Mouse (Mus musculus): Measurements from ENCODE around the gene Hoxd11. TPM values are rescaled to one million over a fixed set of nuclear protein-coding genes. Genes with fewer than 3 reads are reported as not detected.

Gene Hoxd11
- polyA plus RNA-seq, 1 experiment from 2014 or later, result not detected

DNA sequence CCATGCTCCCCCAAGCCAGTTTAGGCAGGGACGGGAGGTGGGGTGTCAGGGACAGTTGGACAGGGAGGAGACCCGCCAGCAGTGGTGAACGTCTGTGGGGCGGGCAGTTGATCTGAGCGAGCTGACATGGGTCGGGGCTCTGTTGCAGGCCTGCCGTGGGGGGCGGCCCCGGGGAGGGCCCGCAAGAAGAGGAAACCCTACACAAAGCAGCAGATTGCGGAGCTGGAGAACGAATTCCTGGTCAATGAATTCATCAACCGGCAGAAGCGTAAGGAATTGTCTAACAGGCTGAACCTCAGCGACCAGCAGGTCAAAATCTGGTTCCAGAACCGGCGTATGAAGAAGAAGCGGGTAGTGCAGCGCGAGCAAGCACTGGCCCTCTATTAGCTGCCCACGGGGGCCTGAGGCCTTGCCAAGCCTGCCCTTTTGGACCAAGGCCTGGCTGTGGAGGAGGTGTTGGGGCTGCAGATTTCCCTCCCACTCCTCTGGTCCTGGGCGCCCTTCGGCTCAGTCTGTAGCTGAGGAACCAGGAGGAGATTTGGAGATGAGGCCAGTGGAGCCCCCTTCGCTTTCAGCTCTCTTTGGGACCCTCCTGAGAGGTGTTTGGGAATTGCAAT lies 3.6 kb upstream of the Hoxd11 start:
- no peak overlapping the region for H3K4me3 ChIP-seq (ENCODE audit: low read depth, low read length)
- 0 out of 2 replicates have a peak, but pooled peaks cover 2% of the 10 kb centered on the region for H3K4me1 ChIP-seq (ENCODE audit: control insufficient read depth, insufficient read depth, low read length)
- H3K36me3 ChIP-seq (ENCODE audit: control insufficient read depth, insufficient read depth, low read length), result no peaks in the 10 kb centered on the region
- peaks cover 87% of the 10 kb centered on the region for H3K27me3 ChIP-seq (ENCODE audit: control insufficient read depth, insufficient read depth, low read length)
- H3K27ac ChIP-seq (ENCODE audit: low read length), result no peak overlapping the region
- H3K4me2 ChIP-seq (replicated peaks; ENCODE audit: low read depth, low read length), result no peak overlapping the region
- no peak for ATAC-seq (ENCODE audit: insufficient number of reproducible peaks, insufficient read depth, low FRiP score, low read depth)
- no peaks in the 10 kb centered on the region for H3K9me3 ChIP-seq (ENCODE audit: control insufficient read depth, low read depth, low read length)
- WGBS, result 7% methylated on average over 24 of the region's 24 CpGs
- no peak overlapping the region for H3K9ac ChIP-seq (replicated peaks; ENCODE audit: low read depth, low read length)

DNA sequence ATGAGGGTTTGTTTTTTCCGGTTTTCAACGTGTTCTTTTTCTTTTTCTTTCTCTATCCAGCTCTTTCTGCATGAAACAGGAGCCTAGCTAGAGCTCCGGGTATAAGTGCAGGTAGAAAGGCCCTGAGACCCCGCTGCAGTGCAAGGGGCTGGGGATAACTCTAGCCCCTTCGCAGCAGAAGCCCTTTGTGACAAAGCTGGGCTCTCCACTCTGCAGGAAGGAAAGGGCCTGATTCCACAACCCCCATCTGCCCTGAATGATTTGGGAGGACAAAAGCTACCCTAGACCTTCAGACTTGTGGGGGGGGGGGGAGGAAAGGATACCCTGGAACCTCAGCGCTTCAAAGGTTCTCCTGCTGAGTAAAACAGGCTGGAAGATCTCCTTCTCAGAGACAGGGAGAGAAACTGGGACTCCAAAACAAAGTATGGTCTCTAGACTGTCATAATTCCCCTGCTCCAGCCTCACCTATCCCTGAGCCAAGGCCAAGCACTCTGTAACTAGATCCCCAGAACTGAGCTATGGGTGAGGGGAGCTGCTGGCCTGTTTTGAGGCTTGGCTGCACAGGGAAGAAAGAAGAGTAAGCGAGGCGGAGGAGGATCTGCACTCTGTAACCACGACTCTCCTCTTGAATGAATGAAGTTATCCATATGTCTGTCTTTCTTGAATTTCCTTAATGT lies 2.8 kb upstream of the Hoxd11 start:
- H3K9ac ChIP-seq (replicated peaks; ENCODE audit: low read depth, low read length), result no peak overlapping the region
- ATAC-seq (ENCODE audit: insufficient number of reproducible peaks, insufficient read depth, low FRiP score, low read depth), result no peak
- 4% methylated on average over 9 of the region's 9 CpGs for WGBS
- H3K4me3 ChIP-seq (ENCODE audit: low read depth, low read length), result no peak overlapping the region
- H3K9me3 ChIP-seq (ENCODE audit: control insufficient read depth, low read depth, low read length), result no peaks in the 10 kb centered on the region
- no peak overlapping the region for H3K4me2 ChIP-seq (replicated peaks; ENCODE audit: low read depth, low read length)
- H3K27ac ChIP-seq (ENCODE audit: low read length), result no peak overlapping the region
- peaks cover 88% of the 10 kb centered on the region for H3K27me3 ChIP-seq (ENCODE audit: control insufficient read depth, insufficient read depth, low read length)
- H3K36me3 ChIP-seq (ENCODE audit: control insufficient read depth, insufficient read depth, low read length), result no peaks in the 10 kb centered on the region
- H3K4me1 ChIP-seq (ENCODE audit: control insufficient read depth, insufficient read depth, low read length), result 0 out of 2 replicates have a peak, but pooled peaks cover 2% of the 10 kb centered on the region

DNA sequence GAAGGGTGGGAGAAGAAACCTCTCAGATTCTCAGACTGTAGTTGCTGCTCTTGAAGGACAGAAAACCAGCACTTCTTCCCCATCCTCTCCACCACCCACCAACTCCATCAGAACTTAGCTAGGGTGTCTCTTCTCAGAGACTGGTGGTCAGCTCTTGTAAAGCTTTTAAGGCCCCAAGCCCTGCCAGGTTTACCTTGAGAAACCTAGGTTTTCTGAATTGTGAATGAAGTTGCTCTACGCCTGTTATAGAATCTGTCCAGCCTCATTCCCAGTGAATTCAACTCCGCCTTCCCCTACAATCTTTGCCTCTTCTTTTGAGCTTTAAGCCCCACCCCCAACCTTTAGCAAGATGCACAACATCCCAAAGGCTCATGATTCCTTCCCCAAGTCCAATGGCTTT lies 2.3 kb upstream of the Hoxd11 start:
- no peak overlapping the region for H3K4me3 ChIP-seq (ENCODE audit: low read depth, low read length)
- H3K27ac ChIP-seq (ENCODE audit: low read length), result no peak overlapping the region
- ATAC-seq (ENCODE audit: insufficient number of reproducible peaks, insufficient read depth, low FRiP score, low read depth), result no peak
- H3K4me2 ChIP-seq (replicated peaks; ENCODE audit: low read depth, low read length), result no peak overlapping the region
- H3K9me3 ChIP-seq (ENCODE audit: control insufficient read depth, low read depth, low read length), result no peaks in the 10 kb centered on the region
- WGBS, result 18% methylated on average over 2 of the region's 2 CpGs
- 0 out of 2 replicates have a peak, but pooled peaks cover 2% of the 10 kb centered on the region for H3K4me1 ChIP-seq (ENCODE audit: control insufficient read depth, insufficient read depth, low read length)
- no peaks in the 10 kb centered on the region for H3K36me3 ChIP-seq (ENCODE audit: control insufficient read depth, insufficient read depth, low read length)
- H3K9ac ChIP-seq (replicated peaks; ENCODE audit: low read depth, low read length), result no peak overlapping the region
- peaks cover 92% of the 10 kb centered on the region for H3K27me3 ChIP-seq (ENCODE audit: control insufficient read depth, insufficient read depth, low read length)

DNA sequence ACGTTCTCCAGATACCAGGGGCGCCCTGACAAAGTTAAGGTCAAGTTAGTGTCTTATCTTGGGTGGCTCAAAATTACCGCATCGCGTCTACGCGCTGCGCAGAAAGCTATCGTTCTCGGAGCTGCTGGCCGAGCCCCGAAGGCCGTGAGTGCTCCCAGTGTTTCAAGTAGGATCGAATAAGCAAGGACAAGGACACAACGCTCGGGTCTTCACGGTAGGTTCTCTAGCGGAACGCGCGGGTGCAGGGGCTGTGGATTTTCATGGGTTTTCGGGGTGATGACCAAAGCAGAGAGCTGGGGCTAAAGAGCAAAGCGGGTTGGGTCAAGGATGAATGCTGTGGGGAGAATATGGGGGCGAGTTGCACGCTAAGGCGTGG lies 227 bp downstream of the Hoxd11 start:
- Histone ChIP-seq H3K27ac (ENCODE audit: low read length) (no peak overlapping the region), H3K4me3 (ENCODE audit: low read depth, low read length) (no peak overlapping the region), H3K36me3 (ENCODE audit: control insufficient read depth, insufficient read depth, low read length) (no peaks in the 10 kb centered on the region), H3K27me3 (ENCODE audit: control insufficient read depth, insufficient read depth, low read length) (peaks cover 89% of the 10 kb centered on the region), H3K9ac (replicated peaks; ENCODE audit: low read depth, low read length) (no peak overlapping the region), H3K4me2 (replicated peaks; ENCODE audit: low read depth, low read length) (no peak overlapping the region), H3K9me3 (ENCODE audit: control insufficient read depth, low read depth, low read length) (no peaks in the 10 kb centered on the region), H3K4me1 (ENCODE audit: control insufficient read depth, insufficient read depth, low read length) (no peaks in the 10 kb centered on the region)
- ATAC-seq (ENCODE audit: insufficient number of reproducible peaks, insufficient read depth, low FRiP score, low read depth), result no peak
- under 1% methylated on average over 26 of the region's 26 CpGs for WGBS

DNA sequence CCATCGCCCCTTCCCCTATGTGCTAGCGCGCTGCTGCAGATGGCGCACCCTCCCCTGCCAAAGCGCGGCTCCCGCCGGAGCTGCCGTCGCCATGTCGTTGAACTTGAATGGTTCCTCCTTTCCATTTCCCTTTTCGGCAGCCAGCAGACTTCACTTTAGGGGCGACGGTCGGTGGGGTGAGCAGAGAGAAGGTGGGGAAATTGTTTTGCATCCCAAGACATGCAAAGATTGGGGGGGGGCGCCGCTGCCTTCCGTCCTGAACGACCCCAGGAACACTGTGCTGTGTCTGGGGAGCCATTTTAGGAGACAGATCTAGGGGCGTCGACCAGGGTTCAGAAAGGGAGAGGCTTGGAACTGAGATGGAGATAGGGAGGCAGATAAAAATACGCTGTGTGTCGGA lies 623 bp downstream of the Hoxd11 start:
- H3K36me3 ChIP-seq (ENCODE audit: control insufficient read depth, insufficient read depth, low read length), result no peaks in the 10 kb centered on the region
- ATAC-seq (ENCODE audit: insufficient number of reproducible peaks, insufficient read depth, low FRiP score, low read depth), result no peak
- no peak overlapping the region for H3K27ac ChIP-seq (ENCODE audit: low read length)
- no peak overlapping the region for H3K4me2 ChIP-seq (replicated peaks; ENCODE audit: low read depth, low read length)
- H3K27me3 ChIP-seq (ENCODE audit: control insufficient read depth, insufficient read depth, low read length), result peaks cover 89% of the 10 kb centered on the region
- no peaks in the 10 kb centered on the region for H3K9me3 ChIP-seq (ENCODE audit: control insufficient read depth, low read depth, low read length)
- no peaks in the 10 kb centered on the region for H3K4me1 ChIP-seq (ENCODE audit: control insufficient read depth, insufficient read depth, low read length)
- no peak overlapping the region for H3K4me3 ChIP-seq (ENCODE audit: low read depth, low read length)
- 1% methylated on average over 23 of the region's 23 CpGs for WGBS
- H3K9ac ChIP-seq (replicated peaks; ENCODE audit: low read depth, low read length), result no peak overlapping the region

DNA sequence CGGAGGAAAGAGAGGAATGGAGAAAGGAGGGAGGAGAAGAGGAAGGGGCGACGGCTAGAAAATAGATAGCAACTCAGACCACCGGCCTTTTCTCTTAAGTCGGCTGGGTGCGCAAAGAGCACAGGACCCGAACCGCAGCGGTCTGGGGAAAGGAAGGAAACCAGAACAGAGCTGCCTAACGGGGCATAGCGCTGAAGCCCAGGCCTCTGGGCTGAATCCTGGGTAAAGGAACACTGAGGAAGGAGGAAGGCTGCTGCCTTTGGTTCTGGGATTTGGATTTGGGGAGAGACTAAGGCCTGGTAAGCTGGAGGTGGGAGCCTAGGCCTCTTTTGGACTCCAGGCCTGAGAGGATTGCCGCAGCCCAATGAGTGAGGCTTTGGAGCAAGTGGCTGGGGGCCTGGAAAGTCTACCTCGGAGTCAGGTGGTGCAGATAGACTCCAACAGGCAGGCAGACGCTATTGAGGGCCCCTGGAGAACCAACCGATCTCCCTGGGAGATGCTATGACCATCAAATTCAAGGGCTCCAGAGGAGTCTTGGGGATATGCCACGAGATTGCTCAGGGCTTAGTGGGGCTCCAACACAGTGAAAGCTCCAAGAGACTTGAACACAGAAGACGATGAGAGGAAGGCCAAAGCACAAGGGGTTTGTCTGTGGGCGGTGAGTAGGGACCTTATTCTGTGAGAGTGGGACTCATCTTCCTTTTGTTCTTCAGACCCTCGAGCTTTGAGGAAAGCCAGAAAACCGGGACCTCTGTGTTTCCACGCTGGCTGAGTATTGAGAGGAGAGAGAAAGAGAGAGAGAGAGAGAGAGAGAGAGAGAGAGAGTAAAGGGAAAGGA lies 1.4 kb downstream of the Hoxd11 start:
- no peak for ATAC-seq (ENCODE audit: insufficient number of reproducible peaks, insufficient read depth, low FRiP score, low read depth)
- no peak overlapping the region for H3K4me3 ChIP-seq (ENCODE audit: low read depth, low read length)
- peaks cover 91% of the 10 kb centered on the region for H3K27me3 ChIP-seq (ENCODE audit: control insufficient read depth, insufficient read depth, low read length)
- no peak overlapping the region for H3K9ac ChIP-seq (replicated peaks; ENCODE audit: low read depth, low read length)
- H3K4me1 ChIP-seq (ENCODE audit: control insufficient read depth, insufficient read depth, low read length), result no peaks in the 10 kb centered on the region
- 2% methylated on average over 21 of the region's 21 CpGs for WGBS
- no peak overlapping the region for H3K27ac ChIP-seq (ENCODE audit: low read length)
- no peaks in the 10 kb centered on the region for H3K9me3 ChIP-seq (ENCODE audit: control insufficient read depth, low read depth, low read length)
- no peaks in the 10 kb centered on the region for H3K36me3 ChIP-seq (ENCODE audit: control insufficient read depth, insufficient read depth, low read length)
- H3K4me2 ChIP-seq (replicated peaks; ENCODE audit: low read depth, low read length), result no peak overlapping the region

DNA sequence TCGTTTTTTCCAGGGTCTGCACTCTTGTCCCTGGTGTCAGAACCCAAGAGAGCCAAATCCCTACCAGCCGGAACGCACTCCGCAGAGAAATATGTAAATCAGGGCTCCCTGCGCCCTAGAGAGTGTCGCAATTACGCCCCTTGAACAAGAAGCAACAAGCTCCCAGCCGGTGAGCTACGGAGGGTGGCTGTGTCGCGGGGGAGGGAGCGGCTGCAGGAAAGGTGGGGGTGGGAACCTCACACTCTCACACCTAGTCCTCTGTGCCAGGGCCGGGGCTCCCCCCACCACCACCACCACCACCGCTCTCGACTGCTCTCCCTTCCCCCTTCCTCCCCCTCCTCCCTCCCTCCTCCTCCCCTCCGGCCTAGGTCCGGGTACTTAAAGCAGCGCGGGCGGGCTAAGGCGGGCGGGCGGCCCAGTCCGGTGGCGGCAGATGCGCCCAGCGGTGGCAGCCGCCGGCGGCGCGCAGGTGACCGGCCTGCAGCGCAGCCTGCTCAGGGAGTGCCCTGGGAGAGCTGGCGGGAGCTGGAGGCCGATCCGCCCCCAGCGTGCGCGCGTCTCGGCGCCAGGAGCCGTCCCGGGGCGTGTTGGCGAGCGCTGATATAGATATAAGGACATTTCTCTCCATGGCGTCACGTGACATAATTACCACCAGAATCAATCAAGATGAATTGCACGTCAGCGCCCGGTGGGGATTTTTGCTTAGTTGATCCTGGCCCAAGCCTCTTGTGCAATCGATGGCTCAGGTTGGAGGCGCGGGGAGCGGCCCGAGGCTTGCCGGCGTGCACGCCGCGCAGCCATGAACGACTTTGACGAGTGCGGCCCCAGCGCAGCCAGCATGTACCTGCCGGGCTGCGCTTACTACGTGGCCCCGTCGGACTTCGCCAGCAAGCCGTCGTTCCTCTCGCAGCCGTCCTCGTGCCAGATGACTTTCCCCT lies 2.5 kb downstream of the Hoxd11 start:
- no peak overlapping the region for H3K9ac ChIP-seq (replicated peaks; ENCODE audit: low read depth, low read length)
- H3K4me2 ChIP-seq (replicated peaks; ENCODE audit: low read depth, low read length), result peak overlapping the region; percentile 23; the same call in 1 of the 2 replicates
- peak overlapping the region; percentile 11 for H3K4me3 ChIP-seq (ENCODE audit: low read depth, low read length)
- no peaks in the 10 kb centered on the region for H3K36me3 ChIP-seq (ENCODE audit: control insufficient read depth, insufficient read depth, low read length)
- H3K4me1 ChIP-seq (ENCODE audit: control insufficient read depth, insufficient read depth, low read length), result no peaks in the 10 kb centered on the region
- no peak overlapping the region for H3K27ac ChIP-seq (ENCODE audit: low read length)
- H3K27me3 ChIP-seq (ENCODE audit: control insufficient read depth, insufficient read depth, low read length), result peaks cover 89% of the 10 kb centered on the region
- under 1% methylated on average over 65 of the region's 78 CpGs for WGBS
- no peaks in the 10 kb centered on the region for H3K9me3 ChIP-seq (ENCODE audit: control insufficient read depth, low read depth, low read length)
- 0 out of 2 replicates have a peak, but pooled peaks have one; percentile 15 for ATAC-seq (ENCODE audit: insufficient number of reproducible peaks, insufficient read depth, low FRiP score, low read depth)

DNA sequence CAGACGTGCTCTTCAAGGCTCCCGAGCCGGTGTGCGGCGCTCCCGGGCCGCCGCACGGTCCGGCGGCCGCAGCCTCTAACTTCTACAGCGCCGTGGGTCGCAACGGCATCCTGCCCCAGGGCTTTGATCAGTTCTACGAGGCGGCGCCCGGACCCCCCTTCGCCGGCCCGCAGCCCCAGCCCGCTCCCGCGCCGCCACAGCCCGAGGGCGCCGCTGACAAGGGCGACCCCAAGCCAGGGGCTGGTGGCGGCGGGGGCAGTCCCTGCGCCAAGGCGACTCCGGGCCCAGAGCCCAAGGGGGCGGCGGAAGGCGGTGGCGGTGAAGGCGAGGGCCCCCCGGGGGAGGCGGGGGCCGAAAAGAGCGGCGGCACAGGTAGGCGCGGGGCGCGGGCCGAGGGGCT lies 3.4 kb downstream of the Hoxd11 start:
- peaks cover 90% of the 10 kb centered on the region for H3K27me3 ChIP-seq (ENCODE audit: control insufficient read depth, insufficient read depth, low read length)
- H3K36me3 ChIP-seq (ENCODE audit: control insufficient read depth, insufficient read depth, low read length), result no peaks in the 10 kb centered on the region
- no peak for ATAC-seq (ENCODE audit: insufficient number of reproducible peaks, insufficient read depth, low FRiP score, low read depth)
- H3K4me2 ChIP-seq (replicated peaks; ENCODE audit: low read depth, low read length), result peak overlapping the region; percentile 23; the same call in 1 of the 2 replicates
- WGBS, result 0% methylated on average over 50 of the region's 51 CpGs
- H3K27ac ChIP-seq (ENCODE audit: low read length), result no peak overlapping the region
- H3K9ac ChIP-seq (replicated peaks; ENCODE audit: low read depth, low read length), result no peak overlapping the region
- no peaks in the 10 kb centered on the region for H3K9me3 ChIP-seq (ENCODE audit: control insufficient read depth, low read depth, low read length)
- peak overlapping the region; percentile 11 for H3K4me3 ChIP-seq (ENCODE audit: low read depth, low read length)
- H3K4me1 ChIP-seq (ENCODE audit: control insufficient read depth, insufficient read depth, low read length), result no peaks in the 10 kb centered on the region

All from stomach, embryonic 14.5 days (tissue).